Mouse (Mus musculus) lung, postnatal 14 days (tissue): Measurements from ENCODE around the gene Sorbs2.
"Not testable (repeated sequence)": the region's sequence is repeated elsewhere in the genome, so short reads cannot be mapped to it uniquely, and the experiment has no call there.

ENCODE experiments used
- DNase-seq: peaks from one replicate; pipeline ENCODE4 v3.0.0; 2021

Gene Sorbs2

GRCm38 (mm10) chr8:45857734-45858133 is 350.1 kb downstream of the Sorbs2 start:
- no peak for DNase-seq

- no peak for DNase-seq
These were observed 350.8 kb downstream of the Sorbs2 start for GRCm38 (mm10) chr8:45858391-45858790.

- DNase-seq = not testable (repeated sequence)
These were observed 364.0 kb downstream of the Sorbs2 start for GRCm38 (mm10) chr8:45871587-45871986.

GRCm38 (mm10) chr8:45872077-45872476 is 364.5 kb downstream of the Sorbs2 start:
- DNase-seq = no peak

- DNase-seq = peak; percentile 93
These were observed 367.5 kb downstream of the Sorbs2 start for GRCm38 (mm10) chr8:45874945-45875626.

GRCm38 (mm10) chr8:45876397-45876796 is 368.8 kb downstream of the Sorbs2 start:
- no peak for DNase-seq
